Mouse (Mus musculus): ENCODE data around the gene Aldh3a1.

GRCm38 (mm10) chr11:61174821-61175658, 32.3 kb upstream of the Aldh3a1 start, which contains the start of gene Usp22:
- TF ChIP-seq CTCF (IDR thresholded peaks at IDR 0.05; ENCODE audit: low read depth): peak; percentile 3; the same call in 1 of the 2 replicates
- TF ChIP-seq EP300 (optimal IDR thresholded peaks at IDR 0.05): no peak
